Mouse (Mus musculus) c-Kit-negative CD71-positive TER-119-positive erythroid progenitor cells, embryonic 14.5 days (primary cell): ENCODE measurements around the gene St6gal1.

Source experiments
- DNase-seq: peaks from one replicate; pipeline ENCODE4 v3.0.0-alpha.2; 2013; ENCODE audit warnings: low read depth, low spot score

Gene St6gal1

GRCm38 (mm10) chr16:23272521-23273230 is 48.1 kb downstream of the St6gal1 start:
- no peak for DNase-seq

GRCm38 (mm10) chr16:23274005-23274404 is 49.5 kb downstream of the St6gal1 start:
- DNase-seq: no peak

- no peak for DNase-seq
Measured at GRCm38 (mm10) chr16:23274606-23275310, 50.2 kb downstream of the St6gal1 start.

GRCm38 (mm10) chr16:23275661-23276060 is 51.1 kb downstream of the St6gal1 start:
- DNase-seq: no peak

GRCm38 (mm10) chr16:23279879-23280741 is 55.6 kb downstream of the St6gal1 start:
- DNase-seq: no peak

GRCm38 (mm10) chr16:23280742-23281090 is 56.2 kb downstream of the St6gal1 start:
- no peak for DNase-seq

- no peak for DNase-seq
Measured at GRCm38 (mm10) chr16:23282241-23282640, 57.7 kb downstream of the St6gal1 start.

- DNase-seq: no peak
Measured at GRCm38 (mm10) chr16:23282941-23283340, 58.4 kb downstream of the St6gal1 start.

GRCm38 (mm10) chr16:23283677-23284076 is 59.1 kb downstream of the St6gal1 start:
- no peak for DNase-seq

GRCm38 (mm10) chr16:23284470-23285394 is 60.2 kb downstream of the St6gal1 start:
- DNase-seq: no peak

GRCm38 (mm10) chr16:23286380-23287097 is 62.0 kb downstream of the St6gal1 start:
- no peak for DNase-seq

GRCm38 (mm10) chr16:23287312-23288040 is 62.9 kb downstream of the St6gal1 start:
- DNase-seq: no peak

- no peak for DNase-seq
Measured at GRCm38 (mm10) chr16:23288103-23288502, 63.6 kb downstream of the St6gal1 start.

GRCm38 (mm10) chr16:23289424-23289823 is 64.9 kb downstream of the St6gal1 start:
- DNase-seq: no peak

- DNase-seq: no peak
Measured at GRCm38 (mm10) chr16:23290171-23290570, 65.6 kb downstream of the St6gal1 start.

- no peak for DNase-seq
Measured at GRCm38 (mm10) chr16:23291521-23291920, 67.0 kb downstream of the St6gal1 start.

GRCm38 (mm10) chr16:23294236-23294635 is 69.7 kb downstream of the St6gal1 start:
- DNase-seq: no peak

GRCm38 (mm10) chr16:23294747-23295146 is 70.2 kb downstream of the St6gal1 start:
- no peak for DNase-seq

- DNase-seq: no peak
Measured at GRCm38 (mm10) chr16:23295720-23296119, 71.2 kb downstream of the St6gal1 start.

- no peak for DNase-seq
Measured at GRCm38 (mm10) chr16:23296721-23297120, 72.2 kb downstream of the St6gal1 start.
